Mouse (Mus musculus) spleen, adult 2 months (tissue): ENCODE results near the gene Ftsj1. TPM values are rescaled to one million over a fixed set of nuclear protein-coding genes. Genes with fewer than 3 reads are reported as not detected.

Source experiments
- DNase-seq, 2 experiments: peaks; one replicate each; pipeline versions ENCODE4 v3.0.0 to v3.0.0-alpha.2; 2012 to 2021; ENCODE audit warnings: low spot score in 2 of 2, low read depth in 1 of 2
- H3K27ac ChIP-seq: fragments of 200-500 bp; 2 replicates; pipeline ENCODE4 v1.5.1; 2012; ENCODE audit warnings: low read length, inconsistent platforms; ENCODE audit not compliant: insufficient read depth
- H3K27me3 ChIP-seq: fragments of 200-500 bp; 2 replicates; pipeline ENCODE4 v1.6.1; 2012; ENCODE audit warnings: mild to moderate bottlenecking, moderate library complexity, low read length, inconsistent platforms; ENCODE audit not compliant: control insufficient read depth, insufficient read depth
- H3K36me3 ChIP-seq: fragments of 200-500 bp; 2 replicates; pipeline ENCODE4 v1.6.1; 2012; ENCODE audit warnings: mild to moderate bottlenecking, low read length, inconsistent platforms; ENCODE audit not compliant: control insufficient read depth, insufficient read depth
- H3K4me1 ChIP-seq: fragments of 200-500 bp; 2 replicates; pipeline ENCODE4 v1.6.1; 2011; ENCODE audit warnings: inconsistent platforms; ENCODE audit not compliant: control insufficient read depth, insufficient read depth, insufficient read length
- H3K4me3 ChIP-seq: fragments of 200-500 bp; 2 replicates; pipeline ENCODE4 v1.5.1; 2011; ENCODE audit warnings: mild to moderate bottlenecking, inconsistent platforms; ENCODE audit not compliant: insufficient read depth, insufficient read length; ENCODE audit errors: extremely low read depth
- CTCF ChIP-seq: fragments of 200-500 bp; IDR thresholded peaks from 2 replicates; pipeline ENCODE4 v1.5.1; 2011; ENCODE audit warnings: mild to moderate bottlenecking, inconsistent platforms; ENCODE audit not compliant: insufficient read depth, insufficient read length, insufficient replicate concordance; ENCODE audit errors: extremely low read depth
- POLR2A ChIP-seq: fragments of 200-500 bp; IDR thresholded peaks from 2 replicates; pipeline ENCODE4 v1.6.1; 2011; ENCODE audit warnings: low read depth, low read length, inconsistent platforms
- WGBS: fragments of 180-500 bp; shearing (Covaris S2); methylation state at CpG from one replicate; pipeline ENCODE4 v1.1.7; 2018; 5-methylcytosine and 5-hydroxymethylcytosine counted together
- polyA plus RNA-seq: library from polyadenylated mRNA; depleted of rRNA; stranded (reverse); fragments of >200 nt; gene quantifications from 2 replicates; pipeline ENCODE4 v1.2.3, GENCODE M21; 2012; rRNA removed

Gene Ftsj1
- polyA plus RNA-seq, result 17.0 and 20.3 TPM in 2 replicates

GRCm38 (mm10) chrX:8252334-8253285 is at the start of gene Ftsj1:
TSS of gene Ftsj1 (minus strand) at chrX:8252406.
- WGBS, result 25% methylated on average over 45 of the region's 45 CpGs
- no peak for TF ChIP-seq CTCF
- TF ChIP-seq POLR2A, result no peak; the same call in 1 of the 2 replicates
- no peaks in the 10 kb centered on the region for H3K4me1 ChIP-seq
- peak within 1 kb of the TSS; percentile 78 for H3K27ac ChIP-seq
- H3K27me3 ChIP-seq, result no peaks in the 10 kb centered on the region
- no peaks in the 10 kb centered on the region; the same call in 1 of the 2 replicates for H3K36me3 ChIP-seq
- DNase-seq, result peak; percentile 77 to 86
- H3K4me3 ChIP-seq, result peak within 1 kb of the TSS; percentile 86

- Histone ChIP-seq H3K27ac (no peak overlapping the region), H3K36me3 (no peaks in the 10 kb centered on the region), H3K4me3 (no peak overlapping the region), H3K27me3 (no peaks in the 10 kb centered on the region), H3K4me1 (no peaks in the 10 kb centered on the region)
- TF ChIP-seq CTCF (no peak), POLR2A (no peak)
- WGBS, result 83% methylated on average over 5 of the region's 5 CpGs
- no peak for DNase-seq
Measured at GRCm38 (mm10) chrX:8288621-8289020, 36.4 kb upstream of the Ftsj1 start.

- no peak overlapping the region for H3K27ac ChIP-seq
- H3K36me3 ChIP-seq, result no peaks in the 10 kb centered on the region
- 95% methylated on average over 5 of the region's 5 CpGs for WGBS
- TF ChIP-seq POLR2A (no peak), CTCF (no peak)
- H3K4me3 ChIP-seq, result no peak overlapping the region
- no peak for DNase-seq
- H3K4me1 ChIP-seq, result no peaks in the 10 kb centered on the region
- no peaks in the 10 kb centered on the region for H3K27me3 ChIP-seq
Measured at GRCm38 (mm10) chrX:8274056-8274455, 21.9 kb upstream of the Ftsj1 start.

GRCm38 (mm10) chrX:8272000-8272399 is 19.8 kb upstream of the Ftsj1 start:
- H3K27me3 ChIP-seq, result no peaks in the 10 kb centered on the region
- WGBS, result 27% methylated on average over 10 of the region's 10 CpGs
- no peak overlapping the region for H3K4me3 ChIP-seq
- TF ChIP-seq CTCF (no peak), POLR2A (no peak)
- no peak overlapping the region for H3K27ac ChIP-seq
- no peak for DNase-seq
- H3K4me1 ChIP-seq, result no peaks in the 10 kb centered on the region
- H3K36me3 ChIP-seq, result no peaks in the 10 kb centered on the region

- no peak for TF ChIP-seq CTCF
- no peak for TF ChIP-seq POLR2A
- no peak within 1 kb of the TSS for H3K27ac ChIP-seq
- DNase-seq, result no peak
- no peaks in the 10 kb centered on the region for H3K36me3 ChIP-seq
- no peaks in the 10 kb centered on the region for H3K4me1 ChIP-seq
- peak within 1 kb of the TSS; percentile 18; the same call in 1 of the 2 replicates for H3K4me3 ChIP-seq
- 14% methylated on average over 13 of the region's 15 CpGs for WGBS
- H3K27me3 ChIP-seq, result no peaks in the 10 kb centered on the region
Measured at GRCm38 (mm10) chrX:8271083-8271820, 19.0 kb upstream of the Ftsj1 start, which contains the start of gene Slc38a5. TSS of gene Slc38a5 (plus strand) at chrX:8271133.

- WGBS, result 79% methylated on average over 3 of the region's 3 CpGs
- no peak overlapping the region for H3K27ac ChIP-seq
- no peaks in the 10 kb centered on the region for H3K36me3 ChIP-seq
- no peaks in the 10 kb centered on the region for H3K4me1 ChIP-seq
- no peaks in the 10 kb centered on the region for H3K27me3 ChIP-seq
- DNase-seq, result no peak
- TF ChIP-seq POLR2A (no peak), CTCF (no peak)
- no peak overlapping the region for H3K4me3 ChIP-seq
Measured at GRCm38 (mm10) chrX:8264222-8264621, 12.0 kb upstream of the Ftsj1 start.
